Mouse (Mus musculus): ENCODE results near the gene Odf2. TPM values are rescaled to one million over a fixed set of nuclear protein-coding genes. Genes with fewer than 3 reads are reported as not detected.
A peak's percentile ranks its signal among the peaks of the same experiment; 100 is the strongest.
"Not testable (repeated sequence)": the region's sequence is repeated elsewhere in the genome, so short reads cannot be mapped to it uniquely, and the experiment has no call there.

The Odf2 gene
- total RNA-seq, 2 experiments from 2014 or later: 71.9 to 116 TPM

DNA sequence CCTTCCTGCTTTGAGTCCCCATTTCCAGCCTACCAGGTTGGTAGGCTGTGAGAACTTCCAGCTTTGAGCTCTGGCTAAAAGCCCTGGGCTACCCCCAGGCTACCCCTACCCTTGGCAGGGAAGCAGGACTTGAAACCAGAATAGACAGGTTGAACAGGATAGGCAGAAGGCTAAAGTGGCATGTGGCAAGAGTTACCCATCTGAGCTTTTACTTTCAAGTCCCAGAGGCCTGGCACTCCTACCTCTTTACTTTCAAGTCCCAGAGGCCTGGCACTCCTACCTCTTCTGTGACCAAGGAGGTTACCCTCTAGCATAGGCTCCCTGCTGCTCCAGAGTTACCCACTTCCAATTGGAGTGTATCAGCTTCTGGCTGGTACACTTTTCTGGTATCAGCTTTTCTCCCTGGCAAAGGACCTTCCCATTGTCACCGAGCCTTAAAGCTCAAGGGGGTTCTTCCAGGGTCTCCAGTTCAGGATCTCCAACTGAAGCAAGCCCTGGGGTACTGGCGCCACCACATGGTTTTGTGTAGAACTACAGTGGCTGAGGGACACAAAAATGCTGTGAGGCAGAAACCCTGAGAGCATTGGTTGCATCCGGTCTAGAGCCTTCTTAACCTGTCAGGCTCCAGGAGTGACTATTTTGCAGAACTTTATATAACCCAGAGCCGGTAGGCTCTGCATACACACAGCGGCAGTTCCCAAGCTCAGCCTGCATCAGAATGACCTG, 30.1 kb upstream of the Odf2 start:
- DNase-seq (ENCODE audit: low spot score in 2 of 2): no peak
- intact Hi-C loops (cut with DNase I): loop anchor here (5.0 kb wide), 1 partner anchor 42 kb away; no protein-coding TSS in a partner anchor

DNA sequence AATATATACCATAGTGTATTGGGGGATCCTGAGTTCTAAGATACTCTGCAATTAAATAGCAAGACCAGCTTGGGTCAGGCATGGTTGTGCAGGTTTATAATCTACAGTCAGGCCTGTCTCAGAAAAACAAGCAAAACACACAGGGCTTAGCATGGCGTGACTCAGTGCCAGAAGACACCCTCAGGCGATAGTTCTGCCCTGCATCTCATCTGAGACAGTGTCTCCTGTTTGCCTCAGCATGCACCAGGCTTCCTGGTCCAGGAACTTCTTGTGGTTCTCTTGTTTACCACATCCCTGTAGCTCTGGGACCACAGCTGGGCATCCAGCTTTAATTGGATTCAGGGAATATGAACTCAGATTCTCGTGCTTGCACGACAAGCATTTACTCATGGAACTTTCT, 23.9 kb upstream of the Odf2 start:
- intact Hi-C loops (cut with DNase I): no loop called here

DNA sequence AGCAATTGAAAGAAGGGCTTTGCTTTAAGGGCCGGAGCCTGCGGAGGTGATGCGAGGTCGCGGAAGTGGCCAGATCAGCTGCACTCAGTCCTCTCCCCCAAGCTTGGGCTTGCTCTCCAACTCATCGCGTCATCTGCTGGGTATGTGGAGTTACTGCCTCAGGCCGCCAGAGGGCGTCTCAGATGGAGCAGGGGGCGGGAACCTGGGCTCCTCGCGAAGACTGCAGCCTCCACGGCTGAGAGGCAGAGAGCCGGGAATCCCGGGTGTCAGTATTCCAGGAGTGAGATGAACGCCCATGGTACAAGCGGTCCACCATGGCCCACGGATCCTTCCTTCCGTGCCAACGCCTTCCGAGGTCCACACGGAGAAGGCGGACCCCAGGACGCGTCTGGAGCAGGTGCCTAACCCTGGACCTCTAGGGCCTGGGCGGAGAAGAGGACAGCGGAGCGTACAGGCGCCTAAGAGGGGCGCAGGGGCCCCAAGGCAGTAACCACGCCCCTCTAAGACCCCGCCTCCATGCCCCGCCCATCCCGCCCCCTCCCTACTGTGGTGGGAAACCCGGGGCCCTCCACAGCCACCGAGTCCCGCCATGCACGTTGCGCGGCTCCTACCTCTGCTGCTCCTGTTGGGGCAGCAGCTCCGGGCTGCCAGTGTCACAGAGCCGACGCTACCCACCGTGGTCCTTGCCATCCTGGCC, 19.9 kb upstream of the Odf2 start, which contains the start of gene Cercam:
Gene Cercam (plus strand): TSS at position 216 of the 697 bp plus-strand sequence.
- intact Hi-C loops (cut with DNase I): loop anchor here (2.0 kb wide), 1 partner anchor 20 kb away; the partner anchor contains the start of gene Odf2
- peak; percentile 81 for DNase-seq (ENCODE audit: low spot score in 2 of 2)

More for the DNA sequence above, 23.9 kb upstream of the Odf2 start:
- no peak for DNase-seq (ENCODE audit: low spot score in 2 of 2)

DNA sequence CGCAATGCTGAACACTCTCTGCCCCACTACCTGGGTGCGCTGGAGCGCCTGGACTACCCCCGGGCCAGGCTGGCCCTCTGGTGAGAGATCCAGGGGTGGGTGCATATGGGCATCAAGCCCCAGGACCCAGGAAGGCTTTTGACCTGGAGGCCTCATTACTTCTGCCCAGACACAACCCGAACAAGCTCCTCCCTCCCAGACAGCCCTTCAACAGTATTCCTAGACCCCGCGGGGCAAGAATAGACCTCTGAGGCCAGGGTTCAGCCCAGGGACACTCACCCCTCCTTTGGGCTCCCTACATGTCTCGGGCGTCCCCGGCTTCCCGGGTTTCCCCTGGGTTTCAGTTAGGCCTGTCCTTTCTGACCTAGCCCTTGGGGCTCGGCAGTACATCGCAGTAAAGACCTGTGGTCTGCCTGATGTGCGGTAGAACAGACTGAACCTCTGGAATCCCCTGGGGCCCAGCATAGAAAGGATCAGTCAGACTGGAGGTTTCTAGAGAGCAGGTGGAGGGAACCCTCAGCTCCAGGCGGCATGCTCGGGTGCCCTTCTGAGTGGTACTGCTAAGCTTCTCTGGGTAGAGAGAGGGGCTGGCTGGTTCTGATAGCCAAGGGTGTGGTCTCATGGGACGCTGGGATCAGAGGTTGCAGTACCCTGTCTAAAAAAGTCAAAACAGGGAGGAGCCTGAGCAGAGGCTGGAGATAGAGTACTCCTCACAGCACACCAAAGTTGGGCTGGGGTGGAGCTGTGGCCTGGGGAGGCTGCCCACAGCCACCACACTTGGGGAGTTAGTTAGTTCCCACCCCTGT, 19.2 kb upstream of the Odf2 start:
- intact Hi-C loops (cut with DNase I): loop anchor here (2.0 kb wide), 1 partner anchor 19 kb away; the partner anchor contains the start of gene Odf2

DNA sequence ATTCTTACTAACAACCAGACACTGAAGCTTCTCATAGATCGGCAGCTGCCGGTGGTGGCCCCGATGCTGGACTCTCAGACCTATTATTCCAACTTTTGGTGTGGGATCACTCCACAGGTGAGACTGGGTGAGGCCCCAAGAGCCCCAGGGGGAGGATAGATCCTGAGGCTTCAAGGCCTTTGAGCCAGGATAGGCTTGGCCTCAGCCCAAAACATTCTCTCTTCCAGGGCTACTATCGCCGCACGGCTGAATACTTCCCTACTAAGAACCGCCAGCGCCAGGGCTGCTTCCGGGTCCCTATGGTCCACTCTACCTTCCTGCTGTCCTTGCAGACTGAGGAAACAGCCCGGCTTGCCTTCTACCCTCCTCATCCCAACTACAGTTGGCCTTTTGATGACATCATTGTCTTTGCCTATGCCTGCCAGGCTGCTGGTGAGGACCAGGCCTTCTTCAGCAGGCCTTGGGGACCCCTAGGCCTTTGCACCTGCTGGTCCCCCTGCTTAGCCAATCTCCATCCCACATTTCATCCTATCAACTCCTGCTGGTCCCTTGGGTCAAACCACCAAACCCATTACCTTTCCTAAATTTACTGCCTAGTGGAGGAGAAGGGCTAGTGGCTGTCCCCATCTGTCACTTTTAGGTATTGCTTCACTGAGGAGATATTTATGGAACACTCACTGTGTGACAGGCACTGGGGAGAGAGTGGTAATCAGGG, 16.3 kb upstream of the Odf2 start:
- no peak for DNase-seq (ENCODE audit: low spot score in 2 of 2)
- intact Hi-C loops (cut with DNase I): no loop called here

More for the DNA sequence above, 19.2 kb upstream of the Odf2 start:
- no peak for DNase-seq (ENCODE audit: low spot score in 2 of 2)

GRCm38 (mm10) chr2:29873801-29874200, 15.2 kb upstream of the Odf2 start:
- intact Hi-C loops (cut with DNase I): no loop called here

DNA sequence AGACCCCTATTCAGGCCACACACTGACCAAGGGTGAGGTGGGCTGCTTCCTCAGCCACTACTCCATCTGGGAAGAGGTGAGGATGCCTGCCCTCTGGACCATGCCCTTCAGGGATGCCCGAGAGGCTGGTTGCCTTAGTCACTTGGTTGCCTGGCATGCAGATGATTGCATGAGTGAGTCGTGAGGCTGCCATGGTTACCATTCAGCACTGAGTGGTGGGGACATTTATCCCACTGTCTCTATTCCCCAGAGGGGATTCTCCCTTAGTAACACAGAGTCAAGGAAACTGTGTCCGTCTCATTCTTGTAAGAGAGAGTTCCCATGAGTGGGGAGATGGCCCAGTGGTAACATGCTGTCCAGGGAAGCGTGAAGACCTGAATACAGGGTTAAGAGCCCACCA, 11.0 kb upstream of the Odf2 start:
- DNase-seq (ENCODE audit: low spot score in 2 of 2): no peak
- intact Hi-C loops (cut with DNase I): no loop called here

More at GRCm38 (mm10) chr2:29873801-29874200, 15.2 kb upstream of the Odf2 start:
- no peak for DNase-seq (ENCODE audit: low spot score in 2 of 2)

DNA sequence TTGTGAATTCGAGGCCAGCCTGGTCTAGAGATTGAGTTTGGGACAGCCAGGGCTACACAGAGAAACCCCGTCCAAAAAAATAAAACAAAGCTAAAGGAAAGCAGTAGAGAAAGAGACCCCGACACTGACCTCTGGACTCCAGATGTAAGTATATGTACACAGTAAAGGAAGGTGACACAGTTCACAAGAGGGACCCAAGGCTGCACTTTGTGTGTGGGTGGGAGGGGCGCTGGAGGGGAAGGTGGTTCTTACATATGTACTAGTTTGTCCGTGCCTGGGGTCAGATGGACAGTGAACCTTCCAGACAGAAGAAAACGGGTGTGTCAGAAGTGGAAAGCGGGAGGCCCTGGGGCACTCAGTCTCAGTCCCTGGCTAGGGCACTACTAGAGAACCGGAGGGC, 9.8 kb upstream of the Odf2 start:
- intact Hi-C loops (cut with DNase I): no loop called here
- no peak for DNase-seq (ENCODE audit: low spot score in 2 of 2)

- peak; percentile 38 to 54 for DNase-seq (ENCODE audit: low spot score in 2 of 2)
- intact Hi-C loops (cut with DNase I): no loop called here
These were observed 8.8 kb upstream of the Odf2 start for GRCm38 (mm10) chr2:29879964-29880830.

DNA sequence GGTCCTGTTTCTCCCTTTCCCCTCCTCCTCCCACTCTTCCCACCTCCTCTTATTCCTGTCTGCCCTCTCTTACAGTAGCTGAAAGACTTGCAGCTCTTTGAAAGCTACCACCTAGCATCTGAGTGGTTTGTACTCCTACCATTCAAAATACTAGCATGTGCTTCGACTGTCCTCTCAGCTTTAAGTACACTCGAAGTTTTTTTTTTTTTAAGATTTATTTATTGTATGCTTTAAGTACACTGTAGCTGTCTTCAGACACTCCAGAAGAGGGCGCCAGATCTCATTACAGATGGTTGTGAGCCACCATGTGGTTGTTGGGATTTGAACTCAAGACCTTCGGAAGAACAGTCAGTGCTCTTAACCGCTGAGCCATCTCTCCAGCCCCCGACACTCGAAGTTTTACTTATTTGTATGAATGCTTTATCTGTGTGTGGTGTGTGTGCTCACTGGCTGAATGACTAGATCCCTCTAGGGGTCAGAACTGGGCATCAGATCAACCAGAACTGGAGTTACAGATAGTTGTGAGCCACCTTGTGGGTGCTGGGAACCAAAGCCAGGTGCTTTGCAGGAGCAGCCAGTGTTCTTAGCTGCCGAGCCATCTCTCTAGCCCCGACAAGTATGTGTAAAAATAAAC, 2.2 kb upstream of the Odf2 start:
- DNase-seq (ENCODE audit: low spot score in 2 of 2); intact Hi-C loops (cut with DNase I): not testable (repeated sequence)

DNA sequence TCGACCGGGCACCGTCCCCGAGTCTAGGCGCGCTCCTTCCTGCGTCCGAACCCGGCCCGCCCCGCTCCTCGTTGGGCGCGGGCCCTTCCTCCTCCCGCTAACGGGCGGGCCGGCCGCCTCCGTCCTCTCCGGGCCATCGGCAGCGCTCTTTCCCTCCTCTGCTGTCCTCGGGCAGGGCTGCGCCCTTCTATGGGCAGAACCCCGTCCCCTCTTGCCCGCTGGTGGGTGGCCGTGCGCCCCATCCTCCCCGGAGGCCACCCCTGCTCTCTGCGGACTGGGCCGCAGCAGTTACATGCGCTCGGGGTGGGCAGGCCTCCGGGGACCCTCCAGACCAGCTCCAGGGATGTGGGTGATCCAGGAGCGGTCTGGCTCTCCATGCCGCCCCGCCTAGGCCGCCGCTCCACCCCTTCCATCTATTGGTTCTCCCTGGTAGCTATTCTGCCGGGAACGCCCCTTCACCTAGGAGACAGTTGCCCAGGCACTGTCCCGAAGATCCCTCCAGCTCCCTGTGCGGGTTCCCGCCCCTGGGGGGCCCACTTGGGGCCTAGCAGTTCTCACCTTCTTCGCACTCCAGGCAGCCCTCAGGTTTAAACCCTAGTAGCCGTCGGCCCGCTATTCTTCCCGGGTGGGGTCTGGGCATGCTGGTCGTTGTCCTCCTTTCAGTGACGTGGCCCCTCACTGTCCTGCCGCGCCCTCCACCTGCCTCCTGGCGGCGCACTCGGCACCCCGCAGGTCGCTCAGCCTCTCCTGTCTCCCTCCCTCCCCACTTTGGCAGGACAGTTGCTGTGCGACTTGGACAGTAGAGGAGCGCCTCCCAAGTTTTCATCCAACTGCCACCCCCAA, 1.2 kb downstream of the Odf2 start:
- peak; percentile 80 to 83 for DNase-seq (ENCODE audit: low spot score in 2 of 2)
- intact Hi-C loops (cut with DNase I): loop anchor here (2.0 kb wide), 1 partner anchor 21 kb away; the partner anchor contains the start of gene Cercam

GRCm38 (mm10) chr2:29891773-29892172, 2.8 kb downstream of the Odf2 start:
- intact Hi-C loops (cut with DNase I): no loop called here
- no peak for DNase-seq (ENCODE audit: low spot score in 2 of 2)

- intact Hi-C loops (cut with DNase I): no loop called here
- DNase-seq (ENCODE audit: low spot score in 2 of 2): no peak
These were observed 7.0 kb downstream of the Odf2 start for GRCm38 (mm10) chr2:29896071-29896470.

DNA sequence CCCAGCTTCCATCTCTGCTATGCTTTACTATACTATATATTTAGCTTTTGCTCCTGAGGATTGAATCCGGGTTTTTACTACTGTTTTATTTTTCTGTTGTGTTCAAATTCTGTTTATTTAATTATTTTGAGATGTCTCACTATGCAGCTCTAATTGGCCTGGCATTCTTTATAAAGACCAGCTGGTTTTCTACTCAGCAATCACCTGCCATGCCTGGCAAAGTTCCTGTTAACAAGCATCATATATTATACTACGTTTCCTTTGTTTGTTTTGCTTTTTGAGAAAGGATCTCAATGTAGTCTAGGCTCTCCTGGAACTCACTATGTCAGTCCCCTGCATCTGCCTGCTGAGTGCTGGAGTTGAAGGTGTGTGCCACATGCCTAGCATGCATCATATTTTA, 8.3 kb downstream of the Odf2 start:
- intact Hi-C loops (cut with DNase I): no loop called here
- DNase-seq (ENCODE audit: low spot score in 2 of 2): no peak

GRCm38 (mm10) chr2:29898081-29898480, 9.1 kb downstream of the Odf2 start:
- no peak for DNase-seq (ENCODE audit: low spot score in 2 of 2)
- intact Hi-C loops (cut with DNase I): no loop called here

GRCm38 (mm10) chr2:29902194-29902593, 13.2 kb downstream of the Odf2 start:
- DNase-seq (ENCODE audit: low spot score in 2 of 2): no peak
- intact Hi-C loops (cut with DNase I): no loop called here

DNA sequence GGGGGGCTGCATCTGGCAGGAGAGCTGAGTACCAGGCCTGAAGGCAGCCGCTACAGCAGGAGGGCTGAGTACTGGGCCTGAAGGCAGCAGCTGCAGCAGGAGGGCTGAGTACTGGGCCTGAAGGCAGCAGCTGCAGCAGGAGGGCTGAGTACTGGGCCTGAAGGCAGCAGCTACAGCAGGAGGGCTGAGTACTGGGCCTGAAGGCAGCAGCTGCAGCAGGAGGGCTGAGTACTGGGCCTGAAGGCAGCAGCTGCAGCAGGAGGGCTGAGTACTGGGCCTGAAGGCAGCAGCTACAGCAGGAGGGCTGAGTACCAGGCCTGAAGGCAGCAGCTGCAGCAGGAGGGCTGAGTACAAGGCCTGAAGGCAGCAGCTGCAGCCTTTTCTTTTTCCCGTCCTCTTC, 19.1 kb downstream of the Odf2 start:
- intact Hi-C loops (cut with DNase I); DNase-seq (ENCODE audit: low spot score in 2 of 2): not testable (repeated sequence)
